Mouse (Mus musculus): ENCODE data around the gene Lcor. TPM values are rescaled to one million over a fixed set of nuclear protein-coding genes. Genes with fewer than 3 reads are reported as not detected.

Lcor gene
- polyA plus RNA-seq, 1 experiment from 2014 or later = 10.9 TPM

- Histone ChIP-seq H3K9me3 (ENCODE audit: control insufficient read depth, low read length) (no peaks in the 10 kb centered on the region), H3K27ac (replicated peaks in 1 of 2; ENCODE audit: control insufficient read depth in 1 of 2, insufficient read depth in 1 of 2, low read depth in 2 of 2, low read length in 2 of 2) (no peak overlapping the region), H3K4me1 (ENCODE audit: control insufficient read depth in 2 of 2, insufficient read depth in 2 of 2, low read length in 2 of 2) (no peaks in the 10 kb centered on the region), H3K4me2 (ENCODE audit: low read length) (no peak overlapping the region), H3K36me3 (ENCODE audit: control insufficient read depth, insufficient read depth, low read length) (peaks cover 8% of the 10 kb centered on the region; the same call in 1 of the 2 replicates), H3K27me3 (ENCODE audit: control insufficient read depth, insufficient read depth, low read length) (no peaks in the 10 kb centered on the region), H3K4me3 (ENCODE audit: control insufficient read depth in 1 of 2, insufficient read depth in 1 of 2, low read depth in 1 of 2, low read length in 2 of 2) (no peak overlapping the region), H3K9ac (ENCODE audit: low read length) (no peak overlapping the region)
- 56% methylated on average over 4 of the region's 4 CpGs for WGBS
- no peak for ATAC-seq (ENCODE audit: insufficient number of reproducible peaks, insufficient read depth, low FRiP score, low read depth)
Observed at GRCm38 (mm10) chr19:41495382-41496032, 13.1 kb downstream of the Lcor start.

GRCm38 (mm10) chr19:41496058-41496457, 13.6 kb downstream of the Lcor start:
- H3K27ac ChIP-seq (replicated peaks in 1 of 2; ENCODE audit: control insufficient read depth in 1 of 2, insufficient read depth in 1 of 2, low read depth in 2 of 2, low read length in 2 of 2) = no peak overlapping the region
- no peaks in the 10 kb centered on the region for H3K27me3 ChIP-seq (ENCODE audit: control insufficient read depth, insufficient read depth, low read length)
- H3K9me3 ChIP-seq (ENCODE audit: control insufficient read depth, low read length) = no peaks in the 10 kb centered on the region
- no peak overlapping the region for H3K9ac ChIP-seq (ENCODE audit: low read length)
- H3K36me3 ChIP-seq (ENCODE audit: control insufficient read depth, insufficient read depth, low read length) = peaks cover 8% of the 10 kb centered on the region; the same call in 1 of the 2 replicates
- no peaks in the 10 kb centered on the region for H3K4me1 ChIP-seq (ENCODE audit: control insufficient read depth in 2 of 2, insufficient read depth in 2 of 2, low read length in 2 of 2)
- ATAC-seq (ENCODE audit: insufficient number of reproducible peaks, insufficient read depth, low FRiP score, low read depth) = no peak
- H3K4me3 ChIP-seq (ENCODE audit: control insufficient read depth in 1 of 2, insufficient read depth in 1 of 2, low read depth in 1 of 2, low read length in 2 of 2) = no peak overlapping the region
- H3K4me2 ChIP-seq (ENCODE audit: low read length) = no peak overlapping the region

GRCm38 (mm10) chr19:41507872-41508271, 25.4 kb downstream of the Lcor start:
- Histone ChIP-seq H3K27ac (replicated peaks in 1 of 2; ENCODE audit: control insufficient read depth in 1 of 2, insufficient read depth in 1 of 2, low read depth in 2 of 2, low read length in 2 of 2) (no peak overlapping the region), H3K4me1 (ENCODE audit: control insufficient read depth in 2 of 2, insufficient read depth in 2 of 2, low read length in 2 of 2) (peaks cover 0 to 11% of the 10 kb centered on the region in 2 experiments; a peak in 1 of 4 replicates), H3K27me3 (ENCODE audit: control insufficient read depth, insufficient read depth, low read length) (no peaks in the 10 kb centered on the region), H3K9me3 (ENCODE audit: control insufficient read depth, low read length) (no peaks in the 10 kb centered on the region), H3K9ac (ENCODE audit: low read length) (no peak overlapping the region), H3K4me3 (ENCODE audit: control insufficient read depth in 1 of 2, insufficient read depth in 1 of 2, low read depth in 1 of 2, low read length in 2 of 2) (no peak overlapping the region), H3K4me2 (ENCODE audit: low read length) (no peak overlapping the region), H3K36me3 (ENCODE audit: control insufficient read depth, insufficient read depth, low read length) (no peaks in the 10 kb centered on the region)
- 95% methylated on average over 8 of the region's 8 CpGs for WGBS
- ATAC-seq (ENCODE audit: insufficient number of reproducible peaks, insufficient read depth, low FRiP score, low read depth) = no peak

- H3K9ac ChIP-seq (ENCODE audit: low read length) = no peak overlapping the region
- ATAC-seq (ENCODE audit: insufficient number of reproducible peaks, insufficient read depth, low FRiP score, low read depth) = no peak
- WGBS = 96% methylated on average over 1 of the region's 1 CpGs
- H3K4me2 ChIP-seq (ENCODE audit: low read length) = no peak overlapping the region
- H3K9me3 ChIP-seq (ENCODE audit: control insufficient read depth, low read length) = no peaks in the 10 kb centered on the region
- H3K4me1 ChIP-seq (ENCODE audit: control insufficient read depth in 2 of 2, insufficient read depth in 2 of 2, low read length in 2 of 2) = peaks cover 0 to 14% of the 10 kb centered on the region in 2 experiments; a peak in 1 of 4 replicates
- no peaks in the 10 kb centered on the region for H3K36me3 ChIP-seq (ENCODE audit: control insufficient read depth, insufficient read depth, low read length)
- no peak overlapping the region for H3K27ac ChIP-seq (replicated peaks in 1 of 2; ENCODE audit: control insufficient read depth in 1 of 2, insufficient read depth in 1 of 2, low read depth in 2 of 2, low read length in 2 of 2)
- no peaks in the 10 kb centered on the region for H3K27me3 ChIP-seq (ENCODE audit: control insufficient read depth, insufficient read depth, low read length)
- H3K4me3 ChIP-seq (ENCODE audit: control insufficient read depth in 1 of 2, insufficient read depth in 1 of 2, low read depth in 1 of 2, low read length in 2 of 2) = no peak overlapping the region
Observed at GRCm38 (mm10) chr19:41514836-41515235, 32.4 kb downstream of the Lcor start.

GRCm38 (mm10) chr19:41515549-41515948, 33.1 kb downstream of the Lcor start:
- no peak for ATAC-seq (ENCODE audit: insufficient number of reproducible peaks, insufficient read depth, low FRiP score, low read depth)
- Histone ChIP-seq H3K9me3 (ENCODE audit: control insufficient read depth, low read length) (no peaks in the 10 kb centered on the region), H3K27ac (replicated peaks in 1 of 2; ENCODE audit: control insufficient read depth in 1 of 2, insufficient read depth in 1 of 2, low read depth in 2 of 2, low read length in 2 of 2) (no peak overlapping the region), H3K9ac (ENCODE audit: low read length) (no peak overlapping the region), H3K4me1 (ENCODE audit: control insufficient read depth in 2 of 2, insufficient read depth in 2 of 2, low read length in 2 of 2) (peaks cover 0 to 14% of the 10 kb centered on the region in 2 experiments; a peak in 1 of 4 replicates), H3K27me3 (ENCODE audit: control insufficient read depth, insufficient read depth, low read length) (no peaks in the 10 kb centered on the region), H3K36me3 (ENCODE audit: control insufficient read depth, insufficient read depth, low read length) (no peaks in the 10 kb centered on the region), H3K4me3 (ENCODE audit: control insufficient read depth in 1 of 2, insufficient read depth in 1 of 2, low read depth in 1 of 2, low read length in 2 of 2) (no peak overlapping the region), H3K4me2 (ENCODE audit: low read length) (no peak overlapping the region)
- WGBS = 97% methylated on average over 1 of the region's 1 CpGs

GRCm38 (mm10) chr19:41517006-41517405, 34.6 kb downstream of the Lcor start:
- WGBS = 92% methylated on average over 3 of the region's 3 CpGs
- Histone ChIP-seq H3K4me3 (ENCODE audit: control insufficient read depth in 1 of 2, insufficient read depth in 1 of 2, low read depth in 1 of 2, low read length in 2 of 2) (no peak overlapping the region), H3K9me3 (ENCODE audit: control insufficient read depth, low read length) (no peaks in the 10 kb centered on the region), H3K4me2 (ENCODE audit: low read length) (no peak overlapping the region), H3K27ac (replicated peaks in 1 of 2; ENCODE audit: control insufficient read depth in 1 of 2, insufficient read depth in 1 of 2, low read depth in 2 of 2, low read length in 2 of 2) (no peak overlapping the region), H3K4me1 (ENCODE audit: control insufficient read depth in 2 of 2, insufficient read depth in 2 of 2, low read length in 2 of 2) (peaks cover 0 to 17% of the 10 kb centered on the region in 2 experiments; a peak in 2 of 4 replicates), H3K9ac (ENCODE audit: low read length) (no peak overlapping the region), H3K36me3 (ENCODE audit: control insufficient read depth, insufficient read depth, low read length) (no peaks in the 10 kb centered on the region), H3K27me3 (ENCODE audit: control insufficient read depth, insufficient read depth, low read length) (no peaks in the 10 kb centered on the region)
- ATAC-seq (ENCODE audit: insufficient number of reproducible peaks, insufficient read depth, low FRiP score, low read depth) = no peak

- WGBS = 74% methylated on average over 6 of the region's 6 CpGs
- H3K4me3 ChIP-seq (ENCODE audit: control insufficient read depth in 1 of 2, insufficient read depth in 1 of 2, low read depth in 1 of 2, low read length in 2 of 2) = no peak overlapping the region
- no peak for ATAC-seq (ENCODE audit: insufficient number of reproducible peaks, insufficient read depth, low FRiP score, low read depth)
- H3K27me3 ChIP-seq (ENCODE audit: control insufficient read depth, insufficient read depth, low read length) = no peaks in the 10 kb centered on the region
- peaks cover 4 to 19% of the 10 kb centered on the region in 2 experiments; a peak in 3 of 4 replicates for H3K4me1 ChIP-seq (ENCODE audit: control insufficient read depth in 2 of 2, insufficient read depth in 2 of 2, low read length in 2 of 2)
- H3K27ac ChIP-seq (replicated peaks in 1 of 2; ENCODE audit: control insufficient read depth in 1 of 2, insufficient read depth in 1 of 2, low read depth in 2 of 2, low read length in 2 of 2) = no peak overlapping the region
- no peaks in the 10 kb centered on the region for H3K9me3 ChIP-seq (ENCODE audit: control insufficient read depth, low read length)
- H3K36me3 ChIP-seq (ENCODE audit: control insufficient read depth, insufficient read depth, low read length) = no peaks in the 10 kb centered on the region
- H3K9ac ChIP-seq (ENCODE audit: low read length) = no peak overlapping the region
- H3K4me2 ChIP-seq (ENCODE audit: low read length) = no peak overlapping the region
Observed at GRCm38 (mm10) chr19:41519121-41519520, 36.7 kb downstream of the Lcor start.

- no peaks in the 10 kb centered on the region for H3K9me3 ChIP-seq (ENCODE audit: control insufficient read depth, low read length)
- no peak for ATAC-seq (ENCODE audit: insufficient number of reproducible peaks, insufficient read depth, low FRiP score, low read depth)
- no peak overlapping the region for H3K9ac ChIP-seq (ENCODE audit: low read length)
- H3K4me3 ChIP-seq (ENCODE audit: control insufficient read depth in 1 of 2, insufficient read depth in 1 of 2, low read depth in 1 of 2, low read length in 2 of 2) = no peak overlapping the region
- 60% methylated on average over 2 of the region's 2 CpGs for WGBS
- no peaks in the 10 kb centered on the region for H3K36me3 ChIP-seq (ENCODE audit: control insufficient read depth, insufficient read depth, low read length)
- H3K27me3 ChIP-seq (ENCODE audit: control insufficient read depth, insufficient read depth, low read length) = no peaks in the 10 kb centered on the region
- no peak overlapping the region for H3K27ac ChIP-seq (replicated peaks in 1 of 2; ENCODE audit: control insufficient read depth in 1 of 2, insufficient read depth in 1 of 2, low read depth in 2 of 2, low read length in 2 of 2)
- peaks cover 4 to 21% of the 10 kb centered on the region in 2 experiments; a peak in 3 of 4 replicates for H3K4me1 ChIP-seq (ENCODE audit: control insufficient read depth in 2 of 2, insufficient read depth in 2 of 2, low read length in 2 of 2)
- H3K4me2 ChIP-seq (ENCODE audit: low read length) = no peak overlapping the region
Observed at GRCm38 (mm10) chr19:41522246-41522645, 39.8 kb downstream of the Lcor start.
